Mouse (Mus musculus): Measurements from ENCODE around the gene Meltf.

Gene Meltf

GRCm38 (mm10) chr16:31893396-31894141, 15.0 kb downstream of the Meltf start:
- no peak for DNase-seq (ENCODE audit: low spot score in 2 of 2)

GRCm38 (mm10) chr16:31896971-31897774, 18.6 kb downstream of the Meltf start:
- peak; percentile 81 to 88 for DNase-seq (ENCODE audit: low spot score in 2 of 2)

GRCm38 (mm10) chr16:31898546-31899326, 20.1 kb downstream of the Meltf start:
- peak; percentile 87 to 92 for DNase-seq (ENCODE audit: low spot score in 2 of 2)

DNA sequence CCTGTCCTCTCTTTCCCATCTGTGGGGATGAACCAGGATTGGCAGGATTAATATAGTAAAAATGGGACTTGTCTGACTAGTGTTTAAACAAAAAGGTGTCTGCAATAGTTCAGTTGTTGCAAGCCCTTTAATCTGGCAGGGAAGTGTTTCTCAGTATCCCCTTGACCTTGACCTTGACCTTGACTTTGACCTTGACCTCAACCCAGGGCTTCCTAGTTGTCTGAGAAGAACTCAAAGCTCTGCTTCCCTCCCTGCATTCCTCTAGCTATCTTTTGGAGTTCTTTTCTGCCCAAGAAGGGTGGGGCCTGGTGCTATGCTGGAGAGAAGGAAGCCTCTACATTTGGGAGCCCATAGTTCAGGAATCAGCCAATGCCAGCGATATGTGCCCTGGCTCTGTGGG, 23.3 kb downstream of the Meltf start:
- no peak for DNase-seq (ENCODE audit: low spot score in 2 of 2)

GRCm38 (mm10) chr16:31903239-31903638, 24.6 kb downstream of the Meltf start:
- no peak for DNase-seq (ENCODE audit: low spot score in 2 of 2)

DNA sequence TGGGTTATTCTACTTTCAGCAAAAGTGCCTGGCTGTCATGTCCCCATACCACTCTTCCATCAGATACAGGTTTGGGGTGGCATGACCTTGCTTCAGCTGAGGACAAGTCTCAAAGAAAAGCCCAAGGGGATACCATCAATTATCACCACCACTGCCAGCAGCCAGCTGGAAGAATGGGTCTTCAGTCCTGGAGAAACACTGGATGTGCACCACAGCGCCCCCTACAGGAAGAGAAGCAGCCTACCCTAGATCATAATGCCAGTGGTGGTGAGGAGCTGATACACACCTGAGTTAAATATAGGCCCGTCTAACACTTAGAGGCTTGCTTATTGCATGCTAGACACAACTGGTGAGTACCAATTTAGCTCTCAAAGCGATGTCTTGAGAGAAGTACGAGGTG, 26.7 kb downstream of the Meltf start:
- no peak for DNase-seq (ENCODE audit: low spot score in 2 of 2)

DNA sequence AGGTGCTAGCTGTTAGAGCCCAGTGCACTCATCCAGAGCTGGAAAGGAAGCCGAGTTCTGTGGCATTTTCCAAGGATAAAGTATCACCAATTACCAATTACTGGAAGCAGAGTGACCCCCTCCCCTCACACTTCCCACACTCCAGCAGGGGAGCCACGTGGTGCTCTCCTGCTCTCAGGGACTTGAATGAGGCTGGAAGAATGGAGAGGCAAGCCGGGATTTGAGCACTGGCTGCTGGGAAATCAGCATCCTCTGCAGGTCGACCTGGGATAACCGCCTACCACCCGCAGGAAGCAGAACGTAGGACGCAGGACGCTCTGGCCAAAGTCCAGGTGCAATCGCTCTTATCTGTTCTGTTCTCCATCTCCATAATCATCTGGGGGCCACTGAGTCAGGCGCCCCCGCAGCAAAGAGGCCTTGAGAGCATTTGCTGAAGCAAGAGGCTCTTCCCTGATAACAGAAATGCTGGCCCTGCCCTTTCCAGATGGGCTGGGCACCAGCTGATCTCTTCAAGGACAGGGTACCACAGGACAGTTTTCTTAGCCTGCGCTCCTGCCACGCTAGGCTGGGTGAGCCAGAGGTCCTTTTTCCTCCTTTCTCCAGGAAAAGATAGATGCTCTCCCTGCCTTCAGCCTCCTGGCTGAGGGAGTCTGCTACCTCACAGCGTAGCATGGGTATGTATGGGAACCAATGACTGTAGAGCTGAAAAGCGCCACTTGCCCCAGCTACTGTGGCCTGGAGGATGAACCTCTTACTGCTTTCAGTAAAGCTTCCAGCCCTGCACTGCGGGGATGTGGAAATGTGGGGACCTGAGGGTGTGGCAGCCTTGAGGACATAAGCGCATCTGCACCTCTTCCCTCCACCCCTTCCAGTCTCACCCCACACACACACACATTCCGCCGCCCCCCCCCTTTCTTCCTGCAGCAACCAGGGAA, 27.5 kb downstream of the Meltf start:
- DNase-seq (ENCODE audit: low spot score in 2 of 2): no peak

DNA sequence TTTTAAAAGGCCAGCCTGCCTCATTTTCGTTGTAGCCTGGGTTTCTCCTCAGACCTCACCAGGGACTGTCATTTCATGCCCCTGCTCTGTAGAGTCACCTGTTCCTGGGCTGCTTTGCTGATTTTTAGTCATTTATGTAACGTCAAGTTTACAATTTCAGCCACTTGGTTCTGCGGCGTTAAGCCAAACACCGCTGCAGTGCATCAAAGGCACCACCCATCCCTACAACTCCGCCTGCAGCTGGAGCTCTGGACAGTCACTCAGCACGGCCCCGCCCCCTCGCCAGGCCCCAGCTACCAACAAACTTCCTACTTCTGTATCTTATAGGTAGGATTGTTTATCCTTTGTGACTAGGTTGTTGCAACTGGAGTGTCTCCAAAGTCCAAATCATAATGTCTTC, 28.3 kb downstream of the Meltf start:
- no peak for DNase-seq (ENCODE audit: low spot score in 2 of 2)

GRCm38 (mm10) chr16:31908959-31909358, 30.3 kb downstream of the Meltf start:
- DNase-seq (ENCODE audit: low spot score in 2 of 2): no peak

DNA sequence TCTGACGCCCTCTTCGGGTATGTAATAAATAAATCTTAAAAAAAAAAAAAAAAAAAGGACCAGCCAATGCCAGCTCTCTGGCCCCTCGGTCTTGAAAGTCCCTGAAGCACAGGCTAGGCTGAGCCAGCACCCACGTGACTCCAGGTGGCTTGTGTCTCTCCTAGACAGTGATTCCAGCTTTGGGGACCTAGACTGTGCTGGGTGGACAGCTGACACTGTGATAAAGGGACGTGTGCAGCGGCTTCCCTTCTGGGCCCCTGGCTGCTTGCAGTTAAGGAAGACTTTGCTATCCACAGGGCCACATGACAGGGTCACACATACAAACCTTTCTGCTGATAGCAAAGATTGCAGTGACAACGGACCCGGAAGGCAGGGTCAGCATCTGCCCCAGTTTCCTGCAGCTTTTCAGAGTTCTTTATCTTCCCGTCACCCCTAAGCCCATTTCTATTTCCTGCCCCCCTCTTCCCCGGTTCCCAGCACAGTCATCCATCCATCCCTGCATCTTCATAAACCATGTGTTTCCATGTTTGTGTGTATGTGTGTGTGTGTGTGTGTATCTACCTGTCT, 31.8 kb downstream of the Meltf start:
- no peak for DNase-seq (ENCODE audit: low spot score in 2 of 2)

- no peak for DNase-seq (ENCODE audit: low spot score in 2 of 2)
Observed at GRCm38 (mm10) chr16:31917776-31918175, 39.2 kb downstream of the Meltf start.

GRCm38 (mm10) chr16:31918248-31918724, 39.7 kb downstream of the Meltf start:
- DNase-seq (ENCODE audit: low spot score in 2 of 2): peak; percentile 92 to 93

DNA sequence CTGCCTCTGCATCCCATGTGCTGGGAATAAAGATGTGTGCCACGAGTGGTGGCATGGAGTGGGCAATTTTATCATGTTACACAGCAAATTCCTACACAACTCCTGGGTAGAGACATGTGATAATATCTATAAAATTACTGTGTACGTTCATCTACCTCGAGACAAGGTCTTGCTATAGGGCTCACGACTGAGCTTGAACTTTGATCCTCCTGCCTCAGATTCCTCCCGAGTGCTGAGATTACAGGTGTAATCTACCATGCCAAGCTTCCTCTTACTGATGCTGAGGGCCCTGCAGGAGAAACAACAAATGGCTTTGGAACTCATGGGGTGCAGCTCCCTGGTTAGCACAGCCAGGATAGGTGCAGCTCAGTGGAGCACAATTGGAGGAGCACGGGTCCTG, 45.8 kb downstream of the Meltf start:
- DNase-seq (ENCODE audit: low spot score in 2 of 2): no peak

DNA sequence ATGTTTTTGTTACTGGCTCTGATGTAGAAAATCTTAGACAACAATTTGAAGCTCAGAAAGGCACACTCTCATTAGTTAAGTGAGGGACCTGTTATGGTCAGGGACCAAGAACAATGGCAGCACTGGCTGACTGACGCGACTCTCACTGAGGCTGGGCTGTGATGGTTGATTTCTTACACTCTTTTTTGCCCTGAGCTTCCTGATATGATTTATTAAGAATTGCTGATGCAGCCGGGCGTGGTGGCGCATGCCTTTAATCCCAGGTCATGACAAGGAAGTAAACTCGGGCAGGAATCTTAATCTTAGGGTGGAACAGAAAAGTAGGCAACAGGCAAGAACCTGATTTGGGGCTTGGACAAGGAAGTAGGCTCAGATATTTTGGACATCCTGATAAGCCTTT, 47.5 kb downstream of the Meltf start:
- DNase-seq (ENCODE audit: low spot score in 2 of 2): no peak

GRCm38 (mm10) chr16:31926547-31927182, 48.1 kb downstream of the Meltf start:
- DNase-seq (ENCODE audit: low spot score in 2 of 2): no peak

- DNase-seq (ENCODE audit: low spot score in 2 of 2): no peak
Observed at GRCm38 (mm10) chr16:31927412-31927811, 48.8 kb downstream of the Meltf start.

- peak; percentile 48 to 49 for DNase-seq (ENCODE audit: low spot score in 2 of 2)
Observed at GRCm38 (mm10) chr16:31931330-31931729, 52.7 kb downstream of the Meltf start.

DNA sequence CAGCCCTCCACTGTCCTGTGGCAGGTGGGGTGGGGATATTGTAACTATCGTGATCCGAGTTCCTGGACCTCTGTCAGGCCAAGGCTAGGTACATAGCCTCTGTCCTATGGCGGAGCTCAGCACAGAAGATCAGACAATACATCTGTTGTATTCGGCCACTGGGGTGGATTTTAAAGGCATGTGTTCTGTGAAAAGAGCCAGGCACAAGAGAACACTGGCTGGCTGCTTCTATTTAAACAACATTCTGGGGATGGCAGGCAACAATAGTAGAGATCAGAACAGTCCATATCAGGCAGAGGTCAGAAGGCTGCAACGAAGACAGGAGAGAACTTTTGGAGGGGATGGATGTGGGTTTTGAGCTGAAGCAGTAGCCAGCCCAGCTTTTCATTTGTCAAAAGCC, 53.6 kb downstream of the Meltf start:
- peak in 1 of 2 experiments; percentile 21 for DNase-seq (ENCODE audit: low spot score in 2 of 2)

GRCm38 (mm10) chr16:31932840-31933697, 54.5 kb downstream of the Meltf start:
- DNase-seq (ENCODE audit: low spot score in 2 of 2): peak; percentile 96 to 98
